Mouse (Mus musculus) forebrain, embryonic 10.5 days (tissue): Measurements from ENCODE around the gene Sft2d2. TPM values are rescaled to one million over a fixed set of nuclear protein-coding genes. Genes with fewer than 3 reads are reported as not detected.

Source experiments
- DNase-seq: peaks from one replicate; pipeline ENCODE4 v3.0.0-alpha.2; 2017; ENCODE audit warnings: low spot score; ENCODE audit errors: extremely low spot score
- H3K27ac ChIP-seq: fragments of 300-500 bp; sonication (generic); 2 replicates; pipeline ENCODE4 v1.5.1; 2016; ENCODE audit warnings: mild to moderate bottlenecking
- H3K27me3 ChIP-seq: fragments of 300-500 bp; sonication (generic); 2 replicates; pipeline ENCODE4 v1.6.1; 2016; ENCODE audit warnings: mild to moderate bottlenecking; ENCODE audit not compliant: poor library complexity, severe bottlenecking
- H3K36me3 ChIP-seq: fragments of 300-500 bp; sonication (generic); replicated peaks from 2 replicates; pipeline ENCODE4 v1.6.1; 2016; ENCODE audit warnings: mild to moderate bottlenecking, moderate library complexity
- H3K4me1 ChIP-seq: fragments of 300-500 bp; sonication (generic); 2 replicates; pipeline ENCODE4 v1.6.1; 2016
- H3K4me3 ChIP-seq: fragments of 300-500 bp; sonication (generic); 2 replicates; pipeline ENCODE4 v1.5.1; 2016; ENCODE audit warnings: mild to moderate bottlenecking, moderate library complexity
- H3K9me3 ChIP-seq: fragments of 300-500 bp; sonication (generic); 2 replicates; pipeline ENCODE4 v1.6.1; 2016; ENCODE audit warnings: mild to moderate bottlenecking, moderate library complexity
- WGBS: fragments of 180-500 bp; shearing (Covaris S2); methylation state at CpG from one replicate; pipeline ENCODE4 v1.1.7; 2016; 5-methylcytosine and 5-hydroxymethylcytosine counted together
- polyA plus RNA-seq: library from polyadenylated mRNA; unstranded; fragments of >200 nt; fragmentation: Nextera tagmentation; extraction: Ambion mirVana; gene quantifications from 2 replicates; pipeline ENCODE4 v1.2.1, GENCODE M21; 2016

The Sft2d2 gene
- polyA plus RNA-seq, 1 experiment from 2014 or later: 12.7 TPM

DNA sequence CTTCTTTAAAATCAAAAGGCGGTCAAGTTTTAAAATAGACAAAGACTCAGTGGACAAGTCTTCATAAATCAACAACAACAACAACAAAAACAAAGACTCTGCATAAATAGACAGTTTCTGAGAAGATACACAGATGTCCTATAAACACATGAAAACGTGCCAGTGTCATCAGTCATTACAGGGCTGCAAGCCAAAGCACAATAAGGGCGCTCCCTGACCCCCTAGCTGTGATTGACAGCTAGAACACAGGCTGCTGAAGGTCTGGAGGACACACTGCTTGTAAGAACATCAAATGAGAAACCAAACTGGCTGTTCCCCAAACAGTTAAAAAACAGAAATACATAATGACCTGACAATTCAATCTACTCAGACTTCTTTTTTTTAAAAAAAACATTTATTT lies 5.4 kb upstream of the Sft2d2 start:
- 0 out of 2 replicates have a peak, but pooled peaks cover 9% of the 10 kb centered on the region for H3K27me3 ChIP-seq
- WGBS: 76% methylated on average over 3 of the region's 3 CpGs

DNA sequence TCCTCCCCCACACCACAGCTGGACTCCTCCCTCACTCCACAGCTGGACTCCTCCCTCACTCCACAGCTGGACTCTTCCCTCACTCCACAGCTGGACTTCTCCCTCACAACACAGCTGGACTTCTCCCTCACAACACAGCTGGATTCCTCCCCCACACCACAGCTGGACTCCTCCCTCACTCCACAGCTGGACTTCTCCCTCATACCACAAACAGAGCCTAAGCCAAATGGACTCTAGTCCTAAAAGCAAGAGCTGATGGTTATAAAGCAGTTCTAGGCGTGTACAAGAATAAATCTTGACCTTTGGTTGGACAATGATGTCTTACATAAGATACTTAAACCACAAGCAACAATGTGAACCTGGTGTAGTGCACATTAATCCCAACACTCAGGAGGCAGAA lies 4.7 kb upstream of the Sft2d2 start:
- Histone ChIP-seq H3K9me3 (no peaks in the 10 kb centered on the region), H3K36me3 (no peaks in the 10 kb centered on the region), H3K4me3 (no peak overlapping the region), H3K4me1 (peaks cover 15% of the 10 kb centered on the region), H3K27ac (no peak overlapping the region), H3K27me3 (0 out of 2 replicates have a peak, but pooled peaks cover 9% of the 10 kb centered on the region)
- WGBS: 67% methylated on average over 1 of the region's 1 CpGs
- DNase-seq: no peak

More for the DNA sequence above, 5.4 kb upstream of the Sft2d2 start:
- Histone ChIP-seq H3K4me3 (no peak overlapping the region), H3K27ac (no peak overlapping the region), H3K36me3 (no peaks in the 10 kb centered on the region), H3K9me3 (no peaks in the 10 kb centered on the region), H3K4me1 (peaks cover 8% of the 10 kb centered on the region)
- DNase-seq: no peak

DNA sequence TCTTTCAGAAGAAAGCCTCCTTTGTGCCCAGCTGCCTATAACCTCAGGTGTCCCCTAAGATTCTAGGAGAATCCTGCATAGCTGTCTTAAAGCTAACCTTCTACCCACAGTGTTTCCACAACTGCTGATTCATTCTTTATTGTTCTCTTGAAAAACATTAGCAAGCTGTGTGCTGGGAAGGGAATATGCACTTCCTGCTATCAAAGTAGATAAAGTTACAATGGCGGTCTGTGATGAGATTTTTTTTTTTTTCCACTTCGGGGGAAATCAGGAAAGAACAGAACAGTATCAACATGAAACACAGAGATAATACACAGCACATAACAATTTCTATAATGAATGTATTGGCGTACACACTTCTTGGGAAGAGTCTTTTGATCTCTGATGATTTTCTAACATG lies 3.6 kb upstream of the Sft2d2 start:
- no peak for DNase-seq
- Histone ChIP-seq H3K9me3 (no peaks in the 10 kb centered on the region), H3K27me3 (0 out of 2 replicates have a peak, but pooled peaks cover 9% of the 10 kb centered on the region), H3K4me3 (no peak overlapping the region), H3K36me3 (no peaks in the 10 kb centered on the region), H3K27ac (no peak overlapping the region), H3K4me1 (peaks cover 26% of the 10 kb centered on the region)
- 86% methylated on average over 3 of the region's 3 CpGs for WGBS

DNA sequence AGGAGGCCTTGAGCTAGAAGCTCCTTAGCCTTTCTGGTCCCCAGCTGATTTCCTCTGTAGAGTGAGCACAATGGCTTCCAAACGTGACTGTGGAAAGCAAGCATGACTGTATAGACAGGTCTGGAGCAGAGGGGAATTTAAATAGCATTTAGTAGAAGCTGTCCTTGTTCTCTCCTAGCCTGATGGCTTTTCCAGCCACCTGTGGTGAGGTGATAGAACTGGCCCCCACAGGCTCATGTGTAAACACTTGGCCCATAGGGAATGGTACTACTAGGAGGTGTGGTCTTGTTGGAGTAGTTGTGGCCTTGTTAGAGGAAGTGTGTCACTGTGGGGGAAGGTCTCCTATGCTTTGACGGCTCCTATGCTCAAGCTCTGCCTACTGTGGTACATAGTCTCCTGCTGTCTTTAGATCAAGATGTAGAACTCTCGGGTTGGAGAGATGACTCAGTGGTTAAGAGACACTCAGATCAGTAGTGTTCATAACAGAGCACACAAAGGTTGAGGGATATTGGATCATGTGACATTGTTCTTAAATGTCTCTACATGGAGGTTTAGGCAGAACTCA lies 1.2 kb upstream of the Sft2d2 start:
- WGBS: 76% methylated on average over 3 of the region's 3 CpGs
- Histone ChIP-seq H3K36me3 (no peaks in the 10 kb centered on the region), H3K27ac (no peak overlapping the region), H3K4me1 (peaks cover 30% of the 10 kb centered on the region), H3K9me3 (no peaks in the 10 kb centered on the region), H3K27me3 (0 out of 2 replicates have a peak, but pooled peaks cover 9% of the 10 kb centered on the region), H3K4me3 (no peak overlapping the region; the same call in 1 of the 2 replicates)
- DNase-seq: no peak

DNA sequence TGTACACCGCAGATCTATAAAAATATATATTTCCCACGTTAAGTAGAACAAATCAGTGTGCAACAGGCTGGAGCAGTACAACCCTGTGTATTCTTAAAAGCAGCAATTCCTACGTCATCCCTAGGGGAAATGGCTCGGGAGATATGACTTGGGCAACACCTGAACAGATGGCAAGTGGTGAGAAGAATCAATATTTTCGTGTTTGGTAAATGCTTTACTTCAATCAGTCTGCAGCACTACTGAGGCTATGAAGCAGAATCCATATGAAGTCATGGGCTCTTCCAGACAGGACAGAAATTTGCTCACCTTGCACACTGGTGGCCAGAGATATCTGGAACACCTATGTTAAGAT lies 400 bp upstream of the Sft2d2 start:
- Histone ChIP-seq H3K27ac (peak overlapping the region; percentile 82), H3K36me3 (no peaks in the 10 kb centered on the region), H3K4me1 (peaks cover 30% of the 10 kb centered on the region), H3K4me3 (peak overlapping the region; percentile 68), H3K9me3 (no peaks in the 10 kb centered on the region), H3K27me3 (0 out of 2 replicates have a peak, but pooled peaks cover 9% of the 10 kb centered on the region)
- 15% methylated on average over 5 of the region's 5 CpGs for WGBS
- DNase-seq: no peak

DNA sequence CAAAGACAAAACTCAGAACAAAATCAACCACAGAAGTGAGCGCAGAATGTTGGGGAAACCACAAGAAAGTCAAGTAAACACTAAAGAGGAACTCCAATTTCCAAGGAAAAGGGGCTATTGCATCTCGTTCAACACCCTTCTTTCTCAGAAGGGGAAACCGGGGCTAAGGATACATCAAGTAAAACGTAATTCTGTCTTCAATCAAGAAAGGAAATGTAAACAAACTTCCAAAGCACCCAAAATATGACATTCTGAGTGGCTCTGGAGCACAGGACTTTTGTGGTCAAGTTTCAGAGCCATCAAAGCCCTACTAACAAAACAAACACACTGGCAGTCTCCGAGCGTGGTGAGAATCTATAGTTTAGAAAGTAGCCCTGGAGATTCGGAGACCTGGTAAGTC lies 812 bp downstream of the Sft2d2 start:
- Histone ChIP-seq H3K27ac (peak overlapping the region; percentile 82; the same call in 1 of the 2 replicates), H3K4me3 (peak overlapping the region; percentile 68)
- DNase-seq: no peak

DNA sequence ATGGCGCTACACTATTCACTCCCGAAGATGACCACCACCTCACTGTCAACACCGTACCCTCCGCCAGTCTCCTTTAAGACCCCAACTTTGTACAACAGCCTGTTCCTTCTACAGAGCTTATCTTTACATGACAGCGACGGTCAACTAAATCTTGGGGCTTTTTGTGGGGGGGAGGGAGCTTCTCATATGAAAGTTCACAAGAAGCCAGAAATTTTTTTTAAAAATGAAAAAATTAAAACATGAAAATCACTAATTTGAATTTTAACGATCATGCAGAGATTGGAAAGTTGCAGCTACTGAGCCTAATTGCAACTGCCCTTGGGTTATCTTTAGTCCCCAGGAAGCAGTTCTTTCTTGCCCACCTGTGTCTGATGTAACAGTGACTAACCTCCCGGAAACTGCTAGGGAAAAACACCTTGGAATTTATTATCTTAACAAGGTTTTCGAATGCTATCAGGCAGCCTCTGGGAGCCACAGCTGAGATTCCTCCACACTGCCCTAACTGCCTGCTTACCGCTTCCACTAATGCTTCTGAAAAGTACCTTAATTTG lies 1.4 kb downstream of the Sft2d2 start:
- H3K27ac ChIP-seq: no peak overlapping the region
- no peaks in the 10 kb centered on the region for H3K36me3 ChIP-seq
- WGBS: 80% methylated on average over 10 of the region's 10 CpGs
- DNase-seq: no peak
- 0 out of 2 replicates have a peak, but pooled peaks cover 9% of the 10 kb centered on the region for H3K27me3 ChIP-seq
- no peaks in the 10 kb centered on the region for H3K9me3 ChIP-seq
- peak overlapping the region; percentile 68; the same call in 1 of the 2 replicates for H3K4me3 ChIP-seq
- H3K4me1 ChIP-seq: peaks cover 42% of the 10 kb centered on the region

More for the DNA sequence above, 812 bp downstream of the Sft2d2 start:
- H3K9me3 ChIP-seq: no peaks in the 10 kb centered on the region
- H3K4me1 ChIP-seq: peaks cover 38% of the 10 kb centered on the region
- 0 out of 2 replicates have a peak, but pooled peaks cover 9% of the 10 kb centered on the region for H3K27me3 ChIP-seq
- H3K36me3 ChIP-seq: no peaks in the 10 kb centered on the region
- WGBS: 19% methylated on average over 7 of the region's 7 CpGs

DNA sequence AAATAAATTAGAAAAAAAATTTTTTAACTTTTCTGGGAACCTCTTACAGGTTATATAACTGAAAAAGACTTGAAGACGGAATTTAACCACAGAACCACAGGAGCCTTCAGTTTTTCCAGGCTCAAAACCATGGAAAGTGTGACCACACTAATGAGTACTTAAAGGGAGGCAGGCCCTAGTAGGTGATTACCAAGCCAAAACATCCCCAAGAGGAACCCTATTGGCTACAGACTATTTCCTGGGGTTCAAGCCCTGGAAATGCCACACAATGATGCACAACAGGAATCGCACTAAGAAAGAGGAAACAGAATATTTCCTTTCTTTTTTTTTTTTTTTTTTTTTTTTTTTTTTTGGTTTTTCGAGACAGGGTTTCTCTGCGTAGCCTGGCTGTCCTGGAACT lies 2.1 kb downstream of the Sft2d2 start:
- DNase-seq: no peak

DNA sequence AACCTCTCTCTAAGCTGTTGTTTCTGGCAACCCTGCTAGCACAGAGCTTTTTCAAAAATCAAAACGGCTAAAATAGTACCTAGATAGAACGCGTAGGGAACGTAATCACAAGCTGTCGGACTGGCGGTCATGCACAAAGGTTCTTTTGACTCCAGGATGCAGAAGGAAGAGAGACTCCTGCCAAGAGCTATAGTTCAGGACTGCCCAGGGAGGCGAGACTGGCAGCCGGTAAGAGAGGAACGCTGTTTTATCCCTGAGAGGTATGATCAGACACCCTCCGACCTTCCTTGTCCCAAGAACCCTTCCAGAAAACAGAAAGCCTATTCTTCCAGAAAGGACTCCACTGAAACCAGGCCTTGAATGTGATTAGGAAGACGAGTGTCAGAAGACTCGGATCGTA lies 2.6 kb downstream of the Sft2d2 start:
- Histone ChIP-seq H3K4me3 (no peak overlapping the region), H3K27ac (no peak overlapping the region), H3K4me1 (peaks cover 52% of the 10 kb centered on the region), H3K27me3 (0 out of 2 replicates have a peak, but pooled peaks cover 9% of the 10 kb centered on the region), H3K36me3 (no peaks in the 10 kb centered on the region), H3K9me3 (no peaks in the 10 kb centered on the region)
- 72% methylated on average over 13 of the region's 13 CpGs for WGBS
- DNase-seq: no peak

More for the DNA sequence above, 2.1 kb downstream of the Sft2d2 start:
- H3K9me3 ChIP-seq: no peaks in the 10 kb centered on the region
- H3K27ac ChIP-seq: no peak overlapping the region
- peaks cover 47% of the 10 kb centered on the region for H3K4me1 ChIP-seq
- H3K4me3 ChIP-seq: no peak overlapping the region
- 79% methylated on average over 4 of the region's 4 CpGs for WGBS
- 0 out of 2 replicates have a peak, but pooled peaks cover 9% of the 10 kb centered on the region for H3K27me3 ChIP-seq
- H3K36me3 ChIP-seq: no peaks in the 10 kb centered on the region

DNA sequence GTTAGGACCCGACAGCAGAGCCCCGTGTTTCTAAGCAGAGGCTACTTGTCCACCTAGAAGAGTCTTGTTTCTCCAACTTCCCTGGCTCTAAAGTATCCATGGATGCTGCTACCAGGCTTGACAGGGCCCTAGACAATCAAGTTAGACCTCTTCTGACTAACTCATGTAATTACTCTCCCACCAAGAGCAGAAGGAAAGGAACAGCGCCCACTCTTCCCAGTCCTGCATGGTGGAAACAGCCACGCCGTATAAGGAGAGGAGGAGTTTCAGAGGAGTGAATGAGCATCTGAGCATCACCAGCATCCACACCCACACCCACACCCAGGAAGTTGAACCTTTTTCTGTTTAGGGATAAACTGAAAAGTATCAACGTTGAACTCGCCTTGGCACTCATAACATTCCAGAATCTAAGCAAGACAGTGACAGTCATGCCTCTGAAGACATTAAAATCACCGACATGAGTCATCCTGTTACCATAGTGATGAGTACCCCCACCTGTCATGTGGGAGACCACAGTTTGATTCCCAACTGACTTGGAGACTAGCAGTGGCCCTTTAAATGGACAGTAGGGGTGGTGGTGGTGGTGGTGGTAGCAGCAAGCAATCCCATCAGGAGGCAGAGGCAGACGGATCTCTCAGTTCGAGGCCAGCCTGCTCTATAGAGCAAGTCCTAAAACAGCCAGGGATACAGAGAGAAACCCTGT lies 3.5 kb downstream of the Sft2d2 start:
- no peak overlapping the region for H3K4me3 ChIP-seq
- no peaks in the 10 kb centered on the region for H3K9me3 ChIP-seq
- H3K4me1 ChIP-seq: peaks cover 52% of the 10 kb centered on the region
- no peaks in the 10 kb centered on the region for H3K36me3 ChIP-seq
- H3K27ac ChIP-seq: no peak overlapping the region
- no peak for DNase-seq
- 93% methylated on average over 10 of the region's 10 CpGs for WGBS
- H3K27me3 ChIP-seq: 0 out of 2 replicates have a peak, but pooled peaks cover 9% of the 10 kb centered on the region

DNA sequence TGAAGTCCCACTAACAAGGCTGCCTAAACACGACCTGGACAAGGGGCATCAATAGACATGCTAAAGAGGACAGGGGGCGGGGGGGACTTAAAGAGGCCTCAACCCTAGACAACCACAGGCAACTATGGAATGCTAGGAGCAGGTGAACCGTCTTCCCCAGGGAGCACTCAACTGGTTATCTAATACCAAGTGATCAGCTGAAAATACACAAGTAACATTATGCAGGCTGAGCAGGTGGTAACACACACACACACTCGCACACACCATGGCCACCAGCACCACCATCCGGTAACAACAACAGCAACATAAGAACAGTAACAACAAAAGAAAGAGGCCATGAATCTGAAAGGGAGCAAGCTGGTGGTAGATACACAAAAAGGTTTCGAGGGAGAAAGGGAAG lies 4.2 kb downstream of the Sft2d2 start:
- H3K4me1 ChIP-seq: peaks cover 54% of the 10 kb centered on the region
- WGBS: 74% methylated on average over 6 of the region's 6 CpGs

DNA sequence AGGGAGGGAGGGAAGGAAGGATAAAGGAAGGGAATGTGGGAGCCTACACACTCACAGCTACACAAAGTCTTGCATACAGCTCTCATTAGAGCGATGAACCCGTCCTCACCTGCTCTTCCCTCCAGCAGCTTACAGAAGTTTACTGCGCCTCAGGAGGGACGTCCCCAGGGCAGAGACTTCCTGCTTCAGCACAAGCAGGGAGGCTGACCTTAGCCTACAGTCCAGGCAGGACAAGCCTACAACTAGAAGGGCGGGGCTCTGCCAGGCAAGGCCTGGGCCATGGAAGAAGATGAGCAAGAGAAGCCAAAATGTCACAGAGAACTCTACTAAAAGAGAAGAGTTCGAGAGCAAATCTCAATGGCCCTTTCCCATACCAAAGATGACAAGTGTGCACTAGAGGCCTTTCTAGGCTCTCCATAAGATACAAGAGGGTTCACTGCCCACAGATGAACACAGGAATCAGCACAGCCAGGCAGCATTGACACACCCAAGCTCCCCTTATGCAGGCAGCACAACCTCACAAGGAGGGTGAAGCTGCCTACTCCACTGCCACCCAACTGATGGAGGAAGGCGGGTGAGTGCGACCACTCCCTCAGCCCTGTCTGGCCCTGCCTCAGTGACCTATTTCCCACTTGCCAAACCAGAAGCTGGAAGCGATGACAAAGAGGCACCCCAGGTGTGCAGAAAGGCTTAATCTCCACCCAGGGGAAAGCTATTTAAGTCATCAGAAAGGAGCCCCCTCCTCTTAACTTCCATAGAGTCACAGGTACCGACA lies 5.2 kb downstream of the Sft2d2 start:
- H3K36me3 ChIP-seq: no peaks in the 10 kb centered on the region
- no peaks in the 10 kb centered on the region for H3K9me3 ChIP-seq
- no peak overlapping the region for H3K4me3 ChIP-seq
- H3K27me3 ChIP-seq: no peaks in the 10 kb centered on the region
- no peak for DNase-seq
- WGBS: 74% methylated on average over 10 of the region's 10 CpGs
- H3K4me1 ChIP-seq: peaks cover 47% of the 10 kb centered on the region
- H3K27ac ChIP-seq: no peak overlapping the region

More for the DNA sequence above, 4.2 kb downstream of the Sft2d2 start:
- DNase-seq: no peak
- Histone ChIP-seq H3K4me3 (no peak overlapping the region), H3K27me3 (0 out of 2 replicates have a peak, but pooled peaks cover 3% of the 10 kb centered on the region), H3K36me3 (no peaks in the 10 kb centered on the region), H3K9me3 (no peaks in the 10 kb centered on the region), H3K27ac (no peak overlapping the region)
